Mouse (Mus musculus): Measurements from ENCODE around the gene Gm44596. TPM values are rescaled to one million over a fixed set of nuclear protein-coding genes. Genes with fewer than 3 reads are reported as not detected.

Gene Gm44596
- total and polyA plus RNA-seq, 3 experiments, result not detected

DNA sequence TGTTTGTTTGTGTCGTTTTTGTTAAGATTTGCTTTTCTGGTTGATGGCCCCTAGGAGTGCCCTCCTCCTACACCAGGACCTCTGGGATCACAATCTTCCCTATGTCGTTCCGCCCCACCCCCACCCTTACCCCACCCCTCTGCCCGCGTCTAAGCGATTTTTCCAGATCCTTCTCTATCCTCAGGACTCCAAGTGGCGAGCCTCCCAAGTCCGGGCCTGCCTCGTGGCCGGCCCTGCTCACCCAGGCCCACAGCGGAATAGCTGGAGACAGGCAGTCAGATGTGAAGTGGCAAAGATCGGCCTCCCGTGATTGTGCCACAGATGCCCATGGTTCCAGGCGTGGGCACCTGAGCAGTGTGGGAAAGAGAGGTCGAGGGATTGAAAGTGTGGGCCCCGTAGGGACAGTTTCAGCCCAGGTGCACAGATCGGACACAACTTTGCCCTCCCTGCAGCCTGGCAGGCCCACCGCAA lies 63.6 kb downstream of the Gm44596 start:
- no peak for TF ChIP-seq CTCF (IDR thresholded peaks at IDR 0.05)
- TF ChIP-seq POLR2A (IDR thresholded peaks at IDR 0.05; ENCODE audit: insufficient read depth, low read depth, low read length), result no peak
- TF ChIP-seq EP300 (IDR thresholded peaks at IDR 0.05; ENCODE audit: insufficient read depth, low read depth, low read length), result no peak
- Histone ChIP-seq H3K4me1 (ENCODE audit: control insufficient read depth, insufficient read depth, low read length) (peaks cover 12% of the 10 kb centered on the region), H3K27me3 (ENCODE audit: control insufficient read depth, insufficient read depth, low read length) (no peaks in the 10 kb centered on the region), H3K4me3 (peak overlapping the region; percentile 90), H3K36me3 (ENCODE audit: control insufficient read depth, insufficient read depth, low read length) (peaks cover 10% of the 10 kb centered on the region), H3K9ac (ENCODE audit: low read depth, low read length) (peak overlapping the region; percentile 74), H3K79me2 (replicated peaks; ENCODE audit: control insufficient read depth, insufficient read depth, low read length) (0 out of 2 replicates have a peak, but pooled peaks cover 3% of the 10 kb centered on the region), H3K27ac (peak overlapping the region; percentile 95)
- intact Hi-C loops (cut with DNase I), result loop anchor here (5.0 kb wide), 2 partner anchors 403 to 1013 kb away; partner anchors contain the start of gene Clec1a
- 17% methylated on average over 18 of the region's 18 CpGs for WGBS
- DNase-seq, result peak in 1 of 2 experiments; percentile 60

DNA sequence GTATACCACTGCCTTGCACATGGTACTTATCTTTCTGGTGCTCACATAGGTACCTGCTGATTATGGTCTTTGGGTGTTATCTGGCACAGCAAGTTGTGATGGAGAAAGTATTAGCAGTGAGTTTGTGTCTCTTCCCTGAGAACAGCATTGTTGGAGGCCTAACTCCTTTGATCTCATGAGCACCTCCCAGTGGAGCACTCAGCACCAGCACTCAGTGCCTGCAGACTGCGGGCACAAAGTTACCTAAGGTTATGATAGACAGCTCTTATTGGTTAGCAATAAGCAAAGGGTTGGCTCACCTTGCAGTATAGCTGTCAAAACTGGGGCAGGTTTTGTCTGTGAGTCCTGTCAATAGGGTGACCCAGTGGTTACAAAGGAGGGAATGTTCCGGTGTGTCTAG lies 64.9 kb downstream of the Gm44596 start:
- H3K79me2 ChIP-seq (replicated peaks; ENCODE audit: control insufficient read depth, insufficient read depth, low read length), result 0 out of 2 replicates have a peak, but pooled peaks cover 3% of the 10 kb centered on the region
- H3K27ac ChIP-seq, result no peak overlapping the region
- intact Hi-C loops (cut with DNase I), result no loop called here
- WGBS, result 94% methylated on average over 2 of the region's 2 CpGs
- H3K9ac ChIP-seq (ENCODE audit: low read depth, low read length), result no peak overlapping the region
- peaks cover 10% of the 10 kb centered on the region for H3K4me1 ChIP-seq (ENCODE audit: control insufficient read depth, insufficient read depth, low read length)
- no peak for DNase-seq
- no peaks in the 10 kb centered on the region for H3K27me3 ChIP-seq (ENCODE audit: control insufficient read depth, insufficient read depth, low read length)
- TF ChIP-seq EP300 (IDR thresholded peaks at IDR 0.05; ENCODE audit: insufficient read depth, low read depth, low read length) (no peak), POLR2A (IDR thresholded peaks at IDR 0.05; ENCODE audit: insufficient read depth, low read depth, low read length) (no peak), CTCF (IDR thresholded peaks at IDR 0.05) (no peak)
- peaks cover 4% of the 10 kb centered on the region for H3K36me3 ChIP-seq (ENCODE audit: control insufficient read depth, insufficient read depth, low read length)
- H3K4me3 ChIP-seq, result no peak overlapping the region

DNA sequence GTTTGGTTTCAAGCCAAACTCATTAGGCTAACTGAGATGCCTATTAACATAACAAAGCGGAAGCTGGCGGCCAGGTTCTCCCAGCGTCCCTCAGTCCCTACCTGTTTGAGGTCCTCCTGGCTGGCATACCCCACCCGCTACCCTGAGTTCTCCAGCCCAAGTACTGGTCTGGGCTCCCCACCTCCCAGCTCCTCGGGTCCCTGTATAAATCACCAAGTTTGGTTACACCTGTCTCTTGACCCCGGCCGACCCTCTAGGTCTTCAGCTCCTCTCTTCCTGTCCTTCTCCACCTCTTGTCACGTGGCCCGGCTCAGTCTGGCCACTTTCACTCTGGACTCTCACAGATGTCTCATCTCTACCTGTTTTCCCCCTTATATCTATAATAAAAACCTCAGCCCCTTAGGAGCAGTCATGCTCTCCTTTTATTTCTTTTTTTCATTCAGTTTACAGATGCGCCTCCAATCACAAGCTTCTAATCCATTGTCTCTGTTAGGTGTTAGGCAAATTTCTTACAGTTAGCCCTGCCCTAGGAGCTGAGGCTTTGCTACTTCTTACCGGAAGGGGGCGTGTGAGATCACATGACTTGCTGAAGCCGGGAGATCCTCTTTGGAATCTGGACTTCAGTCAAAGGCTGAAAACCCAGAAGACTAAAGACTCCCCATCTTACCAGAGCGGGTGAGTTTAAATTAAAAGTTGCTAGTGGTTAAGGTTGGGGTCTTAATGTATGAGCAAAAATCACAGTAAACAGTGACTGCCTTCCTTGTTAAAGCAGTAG lies 70.6 kb downstream of the Gm44596 start:
- H3K79me2 ChIP-seq (replicated peaks; ENCODE audit: control insufficient read depth, insufficient read depth, low read length), result no peaks in the 10 kb centered on the region
- H3K9ac ChIP-seq (ENCODE audit: low read depth, low read length), result no peak overlapping the region

DNA sequence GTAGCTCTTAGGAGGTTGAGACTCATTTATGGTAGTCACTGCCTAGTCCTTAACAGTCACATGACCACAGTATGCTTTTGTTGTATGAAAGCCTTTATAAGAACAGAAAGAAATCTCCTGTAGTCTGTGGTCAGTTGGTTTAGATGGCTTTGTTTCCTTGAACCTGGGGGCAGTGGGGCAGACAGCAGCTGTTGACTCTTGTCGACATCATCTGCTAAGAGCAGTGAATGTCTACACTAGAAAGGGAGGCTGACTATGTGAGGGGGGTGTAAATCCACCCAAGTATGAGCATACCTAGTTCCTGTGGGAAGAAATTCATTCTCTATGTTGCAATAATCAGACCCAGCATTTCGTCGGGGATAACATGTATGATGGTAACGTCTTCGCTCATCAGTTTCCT lies 71.8 kb downstream of the Gm44596 start:
- Histone ChIP-seq H3K27ac (no peak overlapping the region), H3K79me2 (replicated peaks; ENCODE audit: control insufficient read depth, insufficient read depth, low read length) (no peaks in the 10 kb centered on the region), H3K27me3 (ENCODE audit: control insufficient read depth, insufficient read depth, low read length) (no peaks in the 10 kb centered on the region), H3K4me1 (ENCODE audit: control insufficient read depth, insufficient read depth, low read length) (no peaks in the 10 kb centered on the region), H3K9ac (ENCODE audit: low read depth, low read length) (no peak overlapping the region), H3K4me3 (no peak overlapping the region), H3K36me3 (ENCODE audit: control insufficient read depth, insufficient read depth, low read length) (no peaks in the 10 kb centered on the region)
- no peak for DNase-seq
- intact Hi-C loops (cut with DNase I), result no loop called here
- no peak for TF ChIP-seq EP300 (IDR thresholded peaks at IDR 0.05; ENCODE audit: insufficient read depth, low read depth, low read length)
- TF ChIP-seq POLR2A (IDR thresholded peaks at IDR 0.05; ENCODE audit: insufficient read depth, low read depth, low read length), result no peak
- WGBS, result 94% methylated on average over 5 of the region's 5 CpGs

More for the DNA sequence above, 70.6 kb downstream of the Gm44596 start:
- intact Hi-C loops (cut with DNase I), result loop anchor here (1.0 kb wide), 1 partner anchor 33 kb away; no protein-coding TSS in a partner anchor
- Histone ChIP-seq H3K4me3 (no peak overlapping the region), H3K27me3 (ENCODE audit: control insufficient read depth, insufficient read depth, low read length) (no peaks in the 10 kb centered on the region), H3K36me3 (ENCODE audit: control insufficient read depth, insufficient read depth, low read length) (no peaks in the 10 kb centered on the region), H3K27ac (no peak overlapping the region), H3K4me1 (ENCODE audit: control insufficient read depth, insufficient read depth, low read length) (no peaks in the 10 kb centered on the region)
- TF ChIP-seq EP300 (IDR thresholded peaks at IDR 0.05; ENCODE audit: insufficient read depth, low read depth, low read length) (no peak), CTCF (IDR thresholded peaks at IDR 0.05) (peak; percentile 85)
- peak; percentile 46 to 54 for DNase-seq
- WGBS, result 22% methylated on average over 14 of the region's 14 CpGs

DNA sequence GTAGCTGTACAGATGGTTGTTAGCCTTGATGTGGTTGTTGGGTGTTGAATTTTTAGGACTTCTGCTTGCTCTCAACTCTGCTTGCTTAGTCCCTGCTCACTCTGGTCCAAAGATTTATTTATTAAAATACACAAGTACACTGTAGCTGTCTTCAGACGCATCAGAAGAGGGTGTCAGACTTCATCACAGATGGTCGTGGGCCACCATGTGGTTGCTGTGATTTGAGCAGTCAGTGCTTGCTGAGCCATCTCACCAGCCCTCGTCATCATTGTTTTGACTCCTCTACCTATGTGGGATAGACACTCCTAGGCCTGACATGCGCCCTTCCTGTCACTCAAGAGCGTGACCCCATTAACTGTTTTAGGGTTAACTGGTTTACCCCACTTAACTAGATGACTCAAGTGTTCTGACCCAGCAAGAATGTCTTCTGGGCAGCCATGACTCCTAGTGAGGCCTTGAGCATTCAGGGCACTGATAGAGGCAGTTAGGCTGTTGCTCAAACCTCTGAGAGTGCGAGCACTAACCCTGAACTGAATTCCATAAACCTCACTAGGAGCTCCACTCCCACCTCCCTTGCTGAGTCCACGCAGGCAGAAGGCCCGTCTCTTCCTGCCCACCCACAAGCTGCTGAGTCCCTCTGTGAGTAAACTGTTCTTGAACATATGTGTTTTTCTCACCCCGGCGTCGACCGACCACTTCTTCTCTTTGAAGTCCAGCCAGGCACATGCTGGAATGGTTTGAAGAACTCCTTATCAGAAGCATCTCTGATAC lies 80.7 kb downstream of the Gm44596 start:
- H3K36me3 ChIP-seq (ENCODE audit: control insufficient read depth, insufficient read depth, low read length), result no peaks in the 10 kb centered on the region
- DNase-seq, result no peak
- H3K27ac ChIP-seq, result no peak overlapping the region
- H3K27me3 ChIP-seq (ENCODE audit: control insufficient read depth, insufficient read depth, low read length), result no peaks in the 10 kb centered on the region
- 69% methylated on average over 12 of the region's 12 CpGs for WGBS
- no peak overlapping the region for H3K9ac ChIP-seq (ENCODE audit: low read depth, low read length)
- intact Hi-C loops (cut with DNase I), result no loop called here
- no peak overlapping the region for H3K4me3 ChIP-seq
- no peaks in the 10 kb centered on the region for H3K4me1 ChIP-seq (ENCODE audit: control insufficient read depth, insufficient read depth, low read length)
- no peaks in the 10 kb centered on the region for H3K79me2 ChIP-seq (replicated peaks; ENCODE audit: control insufficient read depth, insufficient read depth, low read length)
- no peak for TF ChIP-seq EP300 (IDR thresholded peaks at IDR 0.05; ENCODE audit: insufficient read depth, low read depth, low read length)
- TF ChIP-seq POLR2A (IDR thresholded peaks at IDR 0.05; ENCODE audit: insufficient read depth, low read depth, low read length), result no peak
- TF ChIP-seq CTCF (IDR thresholded peaks at IDR 0.05), result no peak

Other genes starting within 250 kb of the Gm44596 start
- gene Tspan9, start 231.9 kb upstream of the Gm44596 start, total RNA-seq (2021), result 100 to 1,000 TPM in 1 of 2 experiments, 10 to 100 TPM in 1; 84.9 to 104 TPM
- 88.5 and 127 TPM in 2 replicates for gene Tspan9, start 231.9 kb upstream of the Gm44596 start, polyA plus RNA-seq (2012; rRNA removed)
- 1 to 10 TPM; 3.3 to 3.7 TPM for gene Tead4, start 74.7 kb upstream of the Gm44596 start, total RNA-seq (2021)
- 0.98 and 1.8 TPM in 2 replicates for gene Tead4, start 74.7 kb upstream of the Gm44596 start, polyA plus RNA-seq (2012; rRNA removed)
- 1 to 10 TPM; 5.4 to 6.4 TPM for gene Tulp3, start 19.7 kb upstream of the Gm44596 start, total RNA-seq (2021)
- gene Tulp3, start 19.7 kb upstream of the Gm44596 start, polyA plus RNA-seq (2012; rRNA removed), result 10.2 and 11.2 TPM in 2 replicates
- 1 to 10 TPM; 7.8 to 9.2 TPM for gene Rhno1, start 12.6 kb upstream of the Gm44596 start, total RNA-seq (2021)
- 5.8 and 6.6 TPM in 2 replicates for gene Rhno1, start 12.6 kb upstream of the Gm44596 start, polyA plus RNA-seq (2012; rRNA removed)
- gene Foxm1, start 12.5 kb upstream of the Gm44596 start, total RNA-seq (2021), result under 1 TPM; 0.65 to 0.89 TPM
- gene Foxm1, start 12.5 kb upstream of the Gm44596 start, polyA plus RNA-seq (2012; rRNA removed), result 0.80 and 1.6 TPM in 2 replicates
- gene Tex52, start within 50 bp of the Gm44596 start, total RNA-seq (2021), result not detected
- 0.12 TPM in 1 of 2 replicates, not detected in the other for gene Tex52, start within 50 bp of the Gm44596 start, polyA plus RNA-seq (2012; rRNA removed)
- gene Nrip2, start 23.8 kb downstream of the Gm44596 start, total RNA-seq (2021), result 1 to 10 TPM; 1.6 to 2.4 TPM
- gene Nrip2, start 23.8 kb downstream of the Gm44596 start, polyA plus RNA-seq (2012; rRNA removed), result 2.6 and 3.6 TPM in 2 replicates
- gene Itfg2, start 49.4 kb downstream of the Gm44596 start, total RNA-seq (2021), result 10 to 100 TPM; 17.0 to 21.2 TPM
- gene Itfg2, start 49.4 kb downstream of the Gm44596 start, polyA plus RNA-seq (2012; rRNA removed), result 11.9 and 21.5 TPM in 2 replicates
- gene Fkbp4, start 63.2 kb downstream of the Gm44596 start, total RNA-seq (2021), result 100 to 1,000 TPM; 351 to 359 TPM
- gene Fkbp4, start 63.2 kb downstream of the Gm44596 start, polyA plus RNA-seq (2012; rRNA removed), result 206 and 250 TPM in 2 replicates
- gene Pzp, start 151.2 kb downstream of the Gm44596 start, total RNA-seq (2021), result 1 to 10 TPM; 1.9 to 3.0 TPM
- gene Pzp, start 151.2 kb downstream of the Gm44596 start, polyA plus RNA-seq (2012; rRNA removed), result 0.57 and 2.0 TPM in 2 replicates
- not detected for gene A2ml1, start 206.1 kb downstream of the Gm44596 start, total RNA-seq (2021)
- gene A2ml1, start 206.1 kb downstream of the Gm44596 start, polyA plus RNA-seq (2012; rRNA removed), result 1.6 TPM in 1 of 2 replicates, not detected in the other
- gene Klrb1a, start 248.0 kb downstream of the Gm44596 start, total RNA-seq (2021), result not detected
- 0.20 and 0.59 TPM in 2 replicates for gene Klrb1a, start 248.0 kb downstream of the Gm44596 start, polyA plus RNA-seq (2012; rRNA removed)

Measured in heart, adult 2 months (tissue).